Mouse (Mus musculus): ENCODE data around the gene Zfp706. TPM values are rescaled to one million over a fixed set of nuclear protein-coding genes. Genes with fewer than 3 reads are reported as not detected.
A peak's percentile ranks its signal among the peaks of the same experiment; 100 is the strongest.

Zfp706 gene
- polyA plus RNA-seq (2016; fragmentation: Nextera tagmentation; extraction: Ambion mirVana) = 444 and 475 TPM in 2 replicates

DNA sequence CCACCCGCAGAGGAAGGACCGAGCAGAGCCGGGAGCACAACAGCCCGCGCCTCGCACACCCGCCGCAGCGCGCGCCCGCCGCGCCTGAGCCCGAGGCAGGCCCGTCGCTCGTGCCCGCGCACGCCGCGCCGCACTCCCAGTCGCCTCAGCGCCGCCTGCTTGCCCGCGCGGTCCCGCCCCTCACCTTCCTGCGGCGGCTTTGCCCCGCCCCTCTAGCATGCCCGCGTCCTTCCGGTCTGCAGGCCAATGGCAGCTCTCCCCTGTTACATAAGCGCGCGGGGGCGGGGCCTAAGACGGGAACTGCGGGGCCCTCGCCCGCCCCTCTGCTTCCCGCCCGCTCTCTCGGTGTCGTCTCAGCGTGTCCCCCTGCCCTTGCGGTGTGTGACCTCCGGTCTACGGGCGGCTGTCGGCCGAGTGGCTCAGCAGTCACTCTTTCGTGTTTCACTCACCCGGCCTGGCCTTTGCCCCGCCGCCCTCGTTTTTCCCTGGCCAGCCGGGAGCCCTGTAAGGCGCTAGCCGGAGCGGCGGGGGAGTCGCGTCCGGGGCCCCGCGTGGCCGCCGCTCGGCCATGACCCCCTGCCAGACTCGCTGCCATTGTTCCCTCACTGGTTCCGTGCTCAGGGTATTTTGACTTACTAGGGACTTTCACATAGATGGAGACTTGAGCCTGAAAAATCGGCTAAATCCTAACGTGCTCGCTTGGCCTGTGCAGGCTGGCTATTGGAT is at the start of gene Zfp706:
Gene Zfp706, minus strand, starts transcription at position 541 of the 726 bp plus-strand sequence.
- Histone ChIP-seq H3K4me2 (peak within 1 kb of the TSS; percentile 69), H3K4me3 (replicated peaks) (peak within 1 kb of the TSS; percentile 95), H3K9me3 (no peaks in the 10 kb centered on the region), H3K4me1 (replicated peaks) (peaks cover 13% of the 10 kb centered on the region), H3K9ac (replicated peaks) (peak within 1 kb of the TSS; percentile 99), H3K27ac (peak within 1 kb of the TSS; percentile 96), H3K36me3 (peaks cover 25% of the 10 kb centered on the region), H3K27me3 (no peaks in the 10 kb centered on the region)
- peak; percentile 98 for ATAC-seq (ENCODE audit: insufficient number of reproducible peaks, insufficient read depth, low FRiP score, low TSS enrichment, low read depth)
- under 1% methylated on average over 70 of the region's 79 CpGs for WGBS

DNA sequence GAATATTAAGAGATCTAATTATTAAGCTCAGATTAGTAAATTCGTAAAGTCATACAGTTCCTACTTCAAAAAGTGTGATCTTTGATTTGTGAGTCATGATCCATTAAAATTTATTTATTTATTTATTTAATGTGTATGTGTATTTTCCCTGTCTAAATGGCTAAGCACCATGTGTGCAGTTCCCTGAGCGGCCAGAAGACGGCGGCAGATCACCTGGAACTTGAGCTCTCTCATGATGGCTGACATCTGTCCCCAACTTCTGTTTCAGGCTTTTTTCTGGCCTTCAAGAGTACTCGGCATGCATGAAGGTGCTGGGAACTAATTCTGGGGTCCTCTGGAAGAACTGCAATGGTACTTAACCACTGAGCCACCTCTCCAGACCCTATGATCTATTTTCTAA is 47.0 kb upstream of the Zfp706 start:
- Histone ChIP-seq H3K36me3 (no peaks in the 10 kb centered on the region), H3K27me3 (no peaks in the 10 kb centered on the region), H3K27ac (no peak overlapping the region), H3K4me3 (replicated peaks) (no peak overlapping the region), H3K9ac (replicated peaks) (no peak overlapping the region), H3K4me1 (replicated peaks) (peaks cover 20% of the 10 kb centered on the region), H3K4me2 (no peak overlapping the region), H3K9me3 (0 out of 2 replicates have a peak, but pooled peaks cover 7% of the 10 kb centered on the region)
- WGBS = 87% methylated on average over 5 of the region's 5 CpGs
- ATAC-seq (ENCODE audit: insufficient number of reproducible peaks, insufficient read depth, low FRiP score, low TSS enrichment, low read depth) = no peak

DNA sequence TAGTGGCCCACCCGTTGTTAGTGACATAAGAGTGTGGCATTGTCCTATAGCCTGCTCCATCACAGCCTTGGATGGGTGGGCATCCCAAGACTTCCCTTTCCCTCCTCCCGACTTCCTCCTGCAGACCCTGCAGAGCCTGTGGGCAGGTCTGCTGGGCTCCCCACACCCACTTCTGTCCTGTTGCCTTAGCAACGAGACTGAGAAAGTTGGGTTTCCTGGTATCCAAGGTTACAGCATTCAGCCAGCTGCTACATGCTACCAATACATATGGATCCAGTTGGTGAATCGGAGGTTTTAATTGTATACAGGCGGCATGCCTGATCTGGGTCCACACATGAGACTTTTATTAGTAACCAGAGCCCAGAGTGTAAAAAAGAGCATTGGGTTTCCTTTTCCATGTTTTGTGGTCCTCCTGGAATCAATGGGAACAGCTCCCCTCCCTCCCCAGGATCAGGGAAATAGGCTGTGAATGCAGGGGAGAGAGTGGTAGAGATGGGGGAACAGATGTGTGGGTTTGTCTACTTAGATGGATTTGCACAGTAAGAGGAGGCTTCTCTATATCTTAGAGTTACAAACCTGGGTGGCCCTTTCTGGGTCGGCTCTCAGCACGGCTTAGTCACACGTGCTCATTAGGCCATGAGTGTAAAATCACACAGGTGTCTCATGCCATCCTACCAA is 45.7 kb upstream of the Zfp706 start:
- peak; percentile 93 for ATAC-seq (ENCODE audit: insufficient number of reproducible peaks, insufficient read depth, low FRiP score, low TSS enrichment, low read depth)
- 11% methylated on average over 8 of the region's 8 CpGs for WGBS
- H3K4me2 ChIP-seq = peak overlapping the region; percentile 40

DNA sequence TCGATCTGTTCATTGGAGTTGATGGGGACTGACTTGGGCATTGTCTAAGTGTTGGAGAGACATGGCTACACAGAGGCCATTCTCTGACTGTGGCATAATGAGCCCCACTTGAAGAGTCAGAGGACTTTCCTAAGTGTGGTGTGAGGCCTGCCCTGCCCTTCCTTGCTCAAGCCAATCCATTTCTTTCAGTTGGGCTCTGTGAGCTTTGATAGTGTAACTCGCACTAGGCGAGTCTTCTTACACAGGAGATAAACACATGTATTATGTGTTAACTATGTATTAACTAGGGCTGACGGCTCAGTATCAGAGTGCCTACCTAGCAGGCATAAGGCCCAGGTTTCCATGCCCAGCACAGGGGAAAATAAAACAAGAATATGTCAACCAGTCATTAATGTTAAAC is 39.8 kb upstream of the Zfp706 start:
- no peak overlapping the region for H3K27ac ChIP-seq
- H3K36me3 ChIP-seq = no peaks in the 10 kb centered on the region
- no peaks in the 10 kb centered on the region for H3K27me3 ChIP-seq
- H3K4me3 ChIP-seq (replicated peaks) = no peak overlapping the region
- no peaks in the 10 kb centered on the region for H3K9me3 ChIP-seq
- peaks cover 7% of the 10 kb centered on the region for H3K4me1 ChIP-seq (replicated peaks)
- no peak overlapping the region for H3K4me2 ChIP-seq
- ATAC-seq (ENCODE audit: insufficient number of reproducible peaks, insufficient read depth, low FRiP score, low TSS enrichment, low read depth) = no peak
- 92% methylated on average over 4 of the region's 4 CpGs for WGBS
- H3K9ac ChIP-seq (replicated peaks) = no peak overlapping the region

More for the DNA sequence above, 45.7 kb upstream of the Zfp706 start:
- H3K36me3 ChIP-seq = no peaks in the 10 kb centered on the region
- H3K4me3 ChIP-seq (replicated peaks) = no peak overlapping the region
- H3K4me1 ChIP-seq (replicated peaks) = peaks cover 20% of the 10 kb centered on the region
- 0 out of 2 replicates have a peak, but pooled peaks cover 7% of the 10 kb centered on the region for H3K9me3 ChIP-seq
- no peaks in the 10 kb centered on the region for H3K27me3 ChIP-seq
- H3K27ac ChIP-seq = peak overlapping the region; percentile 82
- H3K9ac ChIP-seq (replicated peaks) = no peak overlapping the region

DNA sequence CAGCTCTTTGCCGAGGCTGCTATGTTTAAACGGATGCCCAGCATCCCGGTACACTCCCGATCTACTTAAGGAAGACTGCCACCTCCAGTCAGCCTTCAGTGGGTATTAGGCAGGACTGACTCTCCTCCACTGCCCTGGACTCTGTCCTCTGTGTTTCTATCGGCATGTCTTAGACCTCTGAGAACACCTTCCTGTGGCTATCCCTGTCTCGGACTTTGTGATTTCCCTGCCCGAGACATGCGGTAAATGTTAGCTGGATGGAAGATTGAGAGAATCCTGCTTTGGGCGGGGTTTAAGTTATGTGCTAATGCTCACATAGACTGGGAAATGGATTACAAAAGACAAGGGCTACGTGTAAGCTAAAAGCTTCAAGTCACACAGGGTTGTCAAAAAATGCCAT is 39.0 kb upstream of the Zfp706 start:
- H3K4me3 ChIP-seq (replicated peaks) = no peak overlapping the region
- H3K36me3 ChIP-seq = no peaks in the 10 kb centered on the region
- H3K9ac ChIP-seq (replicated peaks) = no peak overlapping the region
- 91% methylated on average over 10 of the region's 10 CpGs for WGBS
- H3K27ac ChIP-seq = no peak overlapping the region
- 0 out of 2 replicates have a peak, but pooled peaks cover 7% of the 10 kb centered on the region for H3K4me1 ChIP-seq (replicated peaks)
- H3K27me3 ChIP-seq = no peaks in the 10 kb centered on the region
- H3K9me3 ChIP-seq = no peaks in the 10 kb centered on the region
- no peak overlapping the region for H3K4me2 ChIP-seq
- no peak for ATAC-seq (ENCODE audit: insufficient number of reproducible peaks, insufficient read depth, low FRiP score, low TSS enrichment, low read depth)

DNA sequence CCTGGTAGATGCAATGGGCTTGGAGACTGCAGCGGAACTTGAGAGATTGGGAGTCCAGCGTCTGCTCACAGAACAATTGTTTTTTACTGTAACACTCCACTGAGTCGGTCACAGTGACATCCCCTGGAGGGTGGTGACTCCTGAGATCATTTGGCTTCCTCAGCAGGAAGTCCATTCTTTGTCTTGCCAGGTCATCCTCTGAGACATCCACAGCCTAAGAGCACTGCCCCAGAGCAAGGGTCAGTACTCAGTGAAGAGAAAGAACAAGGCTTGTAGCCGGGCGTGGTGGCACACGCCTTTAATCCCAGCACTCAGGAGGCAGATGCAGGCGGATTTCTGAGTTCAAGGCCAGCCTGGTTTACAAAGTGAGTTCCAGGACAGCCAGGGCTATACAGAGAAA is 38.6 kb upstream of the Zfp706 start:
- 0 out of 2 replicates have a peak, but pooled peaks cover 7% of the 10 kb centered on the region for H3K4me1 ChIP-seq (replicated peaks)
- no peak overlapping the region for H3K9ac ChIP-seq (replicated peaks)
- WGBS = 88% methylated on average over 7 of the region's 7 CpGs
- no peak overlapping the region for H3K4me3 ChIP-seq (replicated peaks)
- H3K9me3 ChIP-seq = no peaks in the 10 kb centered on the region
- ATAC-seq (ENCODE audit: insufficient number of reproducible peaks, insufficient read depth, low FRiP score, low TSS enrichment, low read depth) = no peak
- no peak overlapping the region for H3K4me2 ChIP-seq
- H3K36me3 ChIP-seq = no peaks in the 10 kb centered on the region
- H3K27ac ChIP-seq = no peak overlapping the region
- H3K27me3 ChIP-seq = no peaks in the 10 kb centered on the region

DNA sequence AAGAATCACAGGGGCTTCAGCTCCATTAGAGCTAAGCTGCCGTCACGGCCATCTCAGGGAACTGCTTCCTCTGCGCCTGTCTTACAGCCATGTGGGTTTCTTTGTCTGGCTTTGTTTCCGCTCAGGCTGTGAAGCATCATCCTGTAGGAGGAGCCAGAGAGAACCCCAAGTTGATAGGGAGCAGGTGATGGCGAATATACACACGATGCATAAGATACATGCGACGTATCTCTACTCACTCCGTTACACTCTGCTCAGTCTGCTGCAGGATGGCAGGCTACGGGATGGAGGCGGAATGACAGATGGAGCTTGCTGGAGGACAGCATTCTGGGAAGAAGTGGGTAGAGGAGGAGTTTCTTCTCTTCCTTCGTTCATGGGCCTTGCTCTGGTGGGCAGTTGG is 37.9 kb upstream of the Zfp706 start:
- no peak for ATAC-seq (ENCODE audit: insufficient number of reproducible peaks, insufficient read depth, low FRiP score, low TSS enrichment, low read depth)
- 84% methylated on average over 12 of the region's 12 CpGs for WGBS

DNA sequence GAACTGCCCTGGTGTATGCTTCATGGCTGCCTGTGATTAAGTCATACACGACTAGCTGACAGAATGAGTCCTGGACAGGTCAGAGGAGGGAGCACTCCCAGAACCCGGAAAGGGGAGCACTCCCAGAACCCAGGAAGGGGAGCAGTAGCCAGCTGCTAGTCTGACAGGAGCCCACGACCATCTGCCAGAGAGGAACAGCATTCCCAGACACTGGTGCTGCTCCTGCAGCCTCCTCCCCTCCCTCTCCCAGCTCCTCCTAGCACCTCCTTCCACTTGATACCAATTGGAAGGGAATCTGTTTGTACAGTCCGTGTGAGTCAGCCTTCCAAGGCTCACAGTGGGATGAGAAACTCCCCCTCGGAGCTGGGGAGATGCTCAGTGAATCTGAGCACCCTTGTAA is 35.0 kb upstream of the Zfp706 start:
- no peak for ATAC-seq (ENCODE audit: insufficient number of reproducible peaks, insufficient read depth, low FRiP score, low TSS enrichment, low read depth)
- Histone ChIP-seq H3K36me3 (no peaks in the 10 kb centered on the region), H3K9me3 (no peaks in the 10 kb centered on the region), H3K4me2 (no peak overlapping the region), H3K4me3 (replicated peaks) (no peak overlapping the region), H3K27ac (no peak overlapping the region), H3K4me1 (replicated peaks) (0 out of 2 replicates have a peak, but pooled peaks cover 7% of the 10 kb centered on the region), H3K27me3 (no peaks in the 10 kb centered on the region), H3K9ac (replicated peaks) (no peak overlapping the region)
- 26% methylated on average over 5 of the region's 5 CpGs for WGBS

More for the DNA sequence above, 37.9 kb upstream of the Zfp706 start:
- H3K27me3 ChIP-seq = no peaks in the 10 kb centered on the region
- 0 out of 2 replicates have a peak, but pooled peaks cover 7% of the 10 kb centered on the region for H3K4me1 ChIP-seq (replicated peaks)
- no peak overlapping the region for H3K4me3 ChIP-seq (replicated peaks)
- H3K27ac ChIP-seq = no peak overlapping the region
- H3K4me2 ChIP-seq = no peak overlapping the region
- no peaks in the 10 kb centered on the region for H3K9me3 ChIP-seq
- no peak overlapping the region for H3K9ac ChIP-seq (replicated peaks)
- H3K36me3 ChIP-seq = no peaks in the 10 kb centered on the region

DNA sequence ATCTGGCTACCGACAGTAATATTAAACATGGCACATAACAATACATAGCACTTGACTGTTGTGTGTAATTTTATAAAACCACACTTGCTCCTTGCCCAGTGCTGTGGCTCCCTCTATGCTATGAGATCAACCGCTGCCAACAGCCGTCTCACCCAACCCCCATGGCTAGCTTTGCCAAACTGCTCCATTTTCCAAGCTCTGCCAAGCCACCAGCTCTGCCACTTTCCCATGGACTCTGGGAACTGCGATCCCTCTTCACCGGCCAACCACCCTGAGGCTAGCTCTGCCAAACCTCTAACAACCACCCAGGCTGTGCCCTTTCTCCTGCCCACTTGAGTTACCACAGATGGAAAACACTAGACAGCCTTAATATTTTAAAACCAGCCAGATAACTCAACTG is 33.6 kb upstream of the Zfp706 start:
- no peak overlapping the region for H3K27ac ChIP-seq
- ATAC-seq (ENCODE audit: insufficient number of reproducible peaks, insufficient read depth, low FRiP score, low TSS enrichment, low read depth) = no peak
- no peak overlapping the region for H3K9ac ChIP-seq (replicated peaks)
- no peaks in the 10 kb centered on the region for H3K36me3 ChIP-seq
- H3K9me3 ChIP-seq = no peaks in the 10 kb centered on the region
- H3K4me1 ChIP-seq (replicated peaks) = peaks cover 18% of the 10 kb centered on the region; the same call in 1 of the 2 replicates
- H3K27me3 ChIP-seq = no peaks in the 10 kb centered on the region
- H3K4me3 ChIP-seq (replicated peaks) = no peak overlapping the region
- WGBS = 97% methylated on average over 5 of the region's 5 CpGs
- no peak overlapping the region for H3K4me2 ChIP-seq

DNA sequence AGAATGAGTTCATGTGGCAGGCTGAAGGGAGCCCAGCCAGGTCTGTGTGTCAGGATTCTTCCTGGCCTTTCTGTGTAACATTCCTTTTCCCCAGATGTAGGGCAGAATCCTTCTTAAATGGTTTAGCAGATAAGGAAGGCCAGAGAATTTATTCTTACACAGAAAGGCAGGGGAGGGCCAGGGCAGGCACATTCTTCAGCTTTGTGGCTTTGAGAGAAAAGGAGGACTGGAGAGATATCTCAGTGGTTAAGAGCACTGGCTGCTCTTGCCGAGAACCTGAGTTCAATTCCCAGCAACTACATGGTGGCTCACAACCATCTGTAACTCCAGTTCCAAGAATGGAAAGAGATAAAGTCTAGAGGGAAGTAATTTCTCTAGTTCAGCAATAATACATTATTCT is 31.1 kb upstream of the Zfp706 start:
- H3K36me3 ChIP-seq = no peaks in the 10 kb centered on the region
- H3K4me2 ChIP-seq = no peak overlapping the region
- no peak overlapping the region for H3K27ac ChIP-seq
- H3K9ac ChIP-seq (replicated peaks) = no peak overlapping the region
- no peak overlapping the region for H3K4me3 ChIP-seq (replicated peaks)
- no peaks in the 10 kb centered on the region for H3K9me3 ChIP-seq
- WGBS = 75% methylated on average over 1 of the region's 1 CpGs
- no peaks in the 10 kb centered on the region for H3K27me3 ChIP-seq
- peaks cover 19% of the 10 kb centered on the region; the same call in 1 of the 2 replicates for H3K4me1 ChIP-seq (replicated peaks)
- ATAC-seq (ENCODE audit: insufficient number of reproducible peaks, insufficient read depth, low FRiP score, low TSS enrichment, low read depth) = no peak

DNA sequence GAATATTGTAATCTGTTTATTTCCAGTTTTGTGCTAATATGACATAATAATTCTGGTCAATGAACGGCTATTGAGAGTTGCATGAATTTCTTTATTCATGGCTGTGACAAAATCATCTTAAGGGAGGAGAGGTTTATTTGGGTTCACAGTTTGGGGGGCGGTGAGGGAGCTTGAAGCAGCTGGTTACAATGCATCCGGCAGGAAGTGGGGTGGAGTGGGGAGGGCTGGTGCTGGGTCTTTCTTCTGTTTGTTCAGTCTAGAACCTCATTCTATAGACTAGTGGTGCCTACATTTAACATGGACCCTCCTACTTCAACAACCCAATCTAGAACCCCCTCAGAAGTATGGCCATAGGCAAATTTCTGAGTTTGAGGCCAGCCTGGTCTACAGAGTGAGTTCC is 30.1 kb upstream of the Zfp706 start:
- WGBS = 73% methylated on average over 3 of the region's 3 CpGs
- no peak for ATAC-seq (ENCODE audit: insufficient number of reproducible peaks, insufficient read depth, low FRiP score, low TSS enrichment, low read depth)
- Histone ChIP-seq H3K9me3 (no peaks in the 10 kb centered on the region), H3K4me2 (no peak overlapping the region), H3K36me3 (no peaks in the 10 kb centered on the region), H3K9ac (replicated peaks) (no peak overlapping the region), H3K27me3 (no peaks in the 10 kb centered on the region), H3K4me1 (replicated peaks) (peaks cover 16% of the 10 kb centered on the region; the same call in 1 of the 2 replicates), H3K4me3 (replicated peaks) (no peak overlapping the region), H3K27ac (no peak overlapping the region)

Measured in limb, embryonic 12.5 days (tissue).